Mouse (Mus musculus) heart, postnatal 0 days (tissue): Measurements from ENCODE around the gene Sumf1. TPM values are rescaled to one million over a fixed set of nuclear protein-coding genes. Genes with fewer than 3 reads are reported as not detected.
A peak's percentile ranks its signal among the peaks of the same experiment; 100 is the strongest.

ENCODE experiments used
- ATAC-seq: fragments of 200-750 bp; cut with Nextera tagmentation; 2 replicates; pipeline ENCODE4 v1.8.0; 2017; ENCODE audit warnings: low read depth, moderate number of reproducible peaks, moderate library complexity; ENCODE audit not compliant: insufficient read depth
- DNase-seq: peaks from one replicate; pipeline ENCODE4 v3.0.0-alpha.2; 2016; ENCODE audit warnings: low spot score
- H3K27ac ChIP-seq: fragments of 300-500 bp; sonication (generic); 2 replicates; pipeline ENCODE4 v1.5.1; 2014; ENCODE audit warnings: low read depth, mild to moderate bottlenecking
- H3K27me3 ChIP-seq: fragments of 300-500 bp; sonication (generic); 2 replicates; pipeline ENCODE4 v1.6.1; 2014; ENCODE audit warnings: low read length, mixed read lengths; ENCODE audit not compliant: control insufficient read depth, insufficient read depth
- H3K36me3 ChIP-seq: fragments of 300-500 bp; sonication (generic); replicated peaks from 2 replicates; pipeline ENCODE4 v1.6.1; 2014; ENCODE audit warnings: low read length, mixed read lengths; ENCODE audit not compliant: control insufficient read depth, insufficient read depth
- H3K4me1 ChIP-seq: fragments of 300-500 bp; sonication (generic); 2 replicates; pipeline ENCODE4 v1.6.1; 2014; ENCODE audit warnings: antibody characterized with exemption; ENCODE audit not compliant: control insufficient read depth, insufficient read depth
- H3K4me2 ChIP-seq: fragments of 300-500 bp; sonication (generic); 2 replicates; pipeline ENCODE4 v1.6.1; 2014; ENCODE audit warnings: low read depth, mild to moderate bottlenecking, low read length, moderate library complexity
- H3K4me3 ChIP-seq: fragments of 300-500 bp; sonication (generic); 2 replicates; pipeline ENCODE4 v1.5.1; 2014; ENCODE audit warnings: low read depth, low read length
- H3K9ac ChIP-seq: fragments of 300-500 bp; sonication (generic); replicated peaks from 2 replicates; pipeline ENCODE4 v1.6.1; 2014; ENCODE audit warnings: low read depth, low read length, mixed read lengths
- H3K9me3 ChIP-seq: fragments of 300-500 bp; sonication (generic); replicated peaks from 2 replicates; pipeline ENCODE4 v1.6.1; 2016; ENCODE audit warnings: low read length; ENCODE audit not compliant: control insufficient read depth
- CTCF ChIP-seq: IDR thresholded peaks from 2 replicates; pipeline ENCODE4 v1.5.1; 2016; ENCODE audit warnings: antibody characterized with exemption, control low read depth, low read depth
- EP300 ChIP-seq: IDR thresholded peaks from 2 replicates; pipeline ENCODE4 v1.6.1; 2016; ENCODE audit warnings: antibody characterized with exemption, low read depth
- WGBS: fragments of 180-500 bp; shearing (Covaris S2); extraction: QIAGEN DNeasy Blood & Tissue Kit; methylation state at CpG from one replicate; pipeline ENCODE4 v1.1.7; 2014; 5-methylcytosine and 5-hydroxymethylcytosine counted together
- polyA plus RNA-seq: library from polyadenylated mRNA; unstranded; fragments of >200 nt; fragmentation: Nextera tagmentation; extraction: Ambion mirVana; gene quantifications from 2 replicates; pipeline ENCODE4 v1.2.1, GENCODE M21; 2015
- total RNA-seq: library from RNA; depleted of rRNA; stranded (reverse); fragments of >200 nt; gene quantifications from 2 replicates; pipeline ENCODE4 v1.2.3, GENCODE M21; 2014; ENCODE audit warnings: low replicate concordance

The Sumf1 gene
- total and polyA plus RNA-seq, 2 experiments from 2014 or later = 19.7 to 29.5 TPM

- H3K4me3 ChIP-seq = no peak overlapping the region
- WGBS = 59% methylated on average over 6 of the region's 6 CpGs
- no peaks in the 10 kb centered on the region for H3K27me3 ChIP-seq
- H3K9me3 ChIP-seq = no peaks in the 10 kb centered on the region
- H3K9ac ChIP-seq = no peak overlapping the region
- H3K27ac ChIP-seq = no peak overlapping the region
- peak overlapping the region; percentile 23; the same call in 1 of the 2 replicates for H3K4me2 ChIP-seq
- DNase-seq (no peak), ATAC-seq (no peak)
- H3K36me3 ChIP-seq = no peaks in the 10 kb centered on the region
- TF ChIP-seq EP300 = no peak
- TF ChIP-seq CTCF = no peak
- H3K4me1 ChIP-seq = no peaks in the 10 kb centered on the region
These were observed 28.5 kb downstream of the Sumf1 start for GRCm38 (mm10) chr6:108156881-108157280.

- no peak for ATAC-seq
- Histone ChIP-seq H3K9me3 (no peaks in the 10 kb centered on the region), H3K4me3 (no peak overlapping the region), H3K9ac (no peak overlapping the region), H3K27me3 (no peaks in the 10 kb centered on the region), H3K4me1 (no peaks in the 10 kb centered on the region), H3K27ac (no peak overlapping the region), H3K4me2 (no peak overlapping the region), H3K36me3 (peaks cover 3% of the 10 kb centered on the region; the same call in 1 of the 2 replicates)
- WGBS = 80% methylated on average over 4 of the region's 4 CpGs
- no peak for TF ChIP-seq EP300
- TF ChIP-seq CTCF = no peak
- DNase-seq = no peak
These were observed 31.1 kb downstream of the Sumf1 start for GRCm38 (mm10) chr6:108154243-108154642.

- no peaks in the 10 kb centered on the region for H3K9me3 ChIP-seq
- no peak overlapping the region for H3K4me3 ChIP-seq
- no peak overlapping the region for H3K27ac ChIP-seq
- no peak for TF ChIP-seq CTCF
- TF ChIP-seq EP300 = no peak
- H3K36me3 ChIP-seq = peaks cover 3% of the 10 kb centered on the region; the same call in 1 of the 2 replicates
- H3K9ac ChIP-seq = no peak overlapping the region
- no peaks in the 10 kb centered on the region for H3K27me3 ChIP-seq
- no peak for DNase-seq
- no peaks in the 10 kb centered on the region for H3K4me1 ChIP-seq
- ATAC-seq = no peak
- H3K4me2 ChIP-seq = no peak overlapping the region
- WGBS = 76% methylated on average over 9 of the region's 9 CpGs
These were observed 32.6 kb downstream of the Sumf1 start for GRCm38 (mm10) chr6:108152661-108153269.

- no peak overlapping the region; the same call in 1 of the 2 replicates for H3K27ac ChIP-seq
- no peaks in the 10 kb centered on the region for H3K27me3 ChIP-seq
- WGBS = 77% methylated on average over 6 of the region's 6 CpGs
- H3K4me1 ChIP-seq = no peaks in the 10 kb centered on the region
- TF ChIP-seq CTCF (no peak), EP300 (no peak)
- no peak overlapping the region for H3K4me2 ChIP-seq
- no peak overlapping the region for H3K9ac ChIP-seq
- H3K36me3 ChIP-seq = peaks cover 3% of the 10 kb centered on the region; the same call in 1 of the 2 replicates
- DNase-seq (no peak), ATAC-seq (no peak)
- no peaks in the 10 kb centered on the region for H3K9me3 ChIP-seq
- H3K4me3 ChIP-seq = no peak overlapping the region
These were observed 33.3 kb downstream of the Sumf1 start for GRCm38 (mm10) chr6:108152081-108152480.

GRCm38 (mm10) chr6:108149235-108149634 is 36.1 kb downstream of the Sumf1 start:
- ATAC-seq = no peak
- Histone ChIP-seq H3K4me2 (no peak overlapping the region), H3K9ac (no peak overlapping the region), H3K9me3 (no peaks in the 10 kb centered on the region), H3K4me1 (no peaks in the 10 kb centered on the region), H3K27ac (no peak overlapping the region), H3K36me3 (peaks cover 3% of the 10 kb centered on the region; the same call in 1 of the 2 replicates), H3K27me3 (no peaks in the 10 kb centered on the region), H3K4me3 (no peak overlapping the region)
- WGBS = 90% methylated on average over 4 of the region's 4 CpGs
- no peak for DNase-seq
- TF ChIP-seq CTCF (no peak), EP300 (no peak)

- H3K9ac ChIP-seq = no peak overlapping the region
- no peaks in the 10 kb centered on the region for H3K9me3 ChIP-seq
- no peak for ATAC-seq
- DNase-seq = no peak
- peaks cover 3% of the 10 kb centered on the region; the same call in 1 of the 2 replicates for H3K36me3 ChIP-seq
- TF ChIP-seq CTCF (no peak), EP300 (no peak)
- 57% methylated on average over 3 of the region's 3 CpGs for WGBS
- no peak overlapping the region for H3K4me2 ChIP-seq
- H3K4me1 ChIP-seq = no peaks in the 10 kb centered on the region
- no peaks in the 10 kb centered on the region for H3K27me3 ChIP-seq
- H3K27ac ChIP-seq = no peak overlapping the region
- no peak overlapping the region for H3K4me3 ChIP-seq
These were observed 36.9 kb downstream of the Sumf1 start for GRCm38 (mm10) chr6:108148435-108148834.
